Mouse (Mus musculus): ENCODE results near the gene Rtn4. TPM values are rescaled to one million over a fixed set of nuclear protein-coding genes. Genes with fewer than 3 reads are reported as not detected.

Rtn4 gene
- total and polyA plus RNA-seq, 3 experiments, result 95.8 to 224 (median 168) TPM

GRCm38 (mm10) chr11:29702721-29703120, 10.0 kb downstream of the Rtn4 start:
- in situ Hi-C loops (cut with MboI; ENCODE audit: low pct_ligation_motif_present, low pct_unique_long_range_greater_than_20kb, low sequenced_read_pairs) (loop anchor here (25.0 kb wide), 1 partner anchor 510 kb away; no protein-coding TSS in a partner anchor), dilution Hi-C loops (cut with MboI; ENCODE audit: extremely low pct_ligation_motif_present, extremely low pct_unique_long_range_greater_than_20kb, low sequenced_read_pairs) (no loop called here)
- Histone ChIP-seq H3K27ac (ENCODE audit: insufficient read depth, low read depth) (no peak overlapping the region), H3K4me2 (ENCODE audit: insufficient read depth, low read depth, poor library complexity, severe bottlenecking) (no peak overlapping the region), H3K9ac (ENCODE audit: insufficient read depth, low read depth) (no peak overlapping the region), H3K27me3 (replicated peaks) (no peaks in the 10 kb centered on the region), H3K79me2 (replicated peaks; ENCODE audit: control insufficient read depth, extremely low read depth, insufficient read depth, poor library complexity, severe bottlenecking) (peaks cover 48% of the 10 kb centered on the region), H3K9me3 (replicated peaks; ENCODE audit: low read length) (no peaks in the 10 kb centered on the region), H3K36me3 (replicated peaks in 1 of 2; ENCODE audit: control insufficient read depth in 1 of 2, insufficient read depth in 1 of 2, low read length in 1 of 2) (peaks cover 12 to 46% of the 10 kb centered on the region in 2 experiments), H3K4me3 (replicated peaks in 1 of 3; ENCODE audit: low read depth in 2 of 3, low read length in 2 of 3, poor library complexity in 1 of 3) (no peak overlapping the region), H3K4me1 (ENCODE audit: control insufficient read depth in 1 of 2, insufficient read depth in 2 of 2) (peaks cover 7 to 76% of the 10 kb centered on the region in 2 experiments; a peak in 3 of 4 replicates)
- no peak for TF ChIP-seq NELFE (IDR thresholded peaks at IDR 0.05; ENCODE audit: low read depth, low read length)
- TF ChIP-seq MXI1 (IDR thresholded peaks at IDR 0.05; ENCODE audit: low read depth, low read length), result no peak
- no peak for TF ChIP-seq UBTF (IDR thresholded peaks at IDR 0.05; ENCODE audit: low read depth, low read length)
- TF ChIP-seq ETS1 (conservative IDR thresholded peaks at IDR 0.05; ENCODE audit: low read depth, low read length), result no peak
- TF ChIP-seq MAZ (IDR thresholded peaks at IDR 0.05; ENCODE audit: low read depth, low read length), result no peak
- TF ChIP-seq SMC3 (IDR thresholded peaks at IDR 0.05; ENCODE audit: low read depth, low read length), result no peak
- TF ChIP-seq E2F4 (IDR thresholded peaks at IDR 0.05; ENCODE audit: insufficient replicate concordance, low read depth, low read length), result no peak
- TF ChIP-seq NRF1 (IDR thresholded peaks at IDR 0.05; ENCODE audit: low read depth, low read length), result no peak
- DNase-seq (ENCODE audit: extremely low read depth), result no peak

- Histone ChIP-seq H3K4me1 (ENCODE audit: control insufficient read depth in 1 of 2, insufficient read depth in 2 of 2) (peaks cover 7 to 67% of the 10 kb centered on the region in 2 experiments; a peak in 3 of 4 replicates), H3K79me2 (replicated peaks; ENCODE audit: control insufficient read depth, extremely low read depth, insufficient read depth, poor library complexity, severe bottlenecking) (peaks cover 35% of the 10 kb centered on the region), H3K4me2 (ENCODE audit: insufficient read depth, low read depth, poor library complexity, severe bottlenecking) (peak overlapping the region; percentile 22; the same call in 1 of the 2 replicates), H3K9ac (ENCODE audit: insufficient read depth, low read depth) (no peak overlapping the region), H3K27me3 (replicated peaks) (no peaks in the 10 kb centered on the region), H3K36me3 (replicated peaks in 1 of 2; ENCODE audit: control insufficient read depth in 1 of 2, insufficient read depth in 1 of 2, low read length in 1 of 2) (peaks cover 19 to 60% of the 10 kb centered on the region in 2 experiments), H3K9me3 (replicated peaks; ENCODE audit: low read length) (no peaks in the 10 kb centered on the region), H3K27ac (ENCODE audit: insufficient read depth, low read depth) (no peak overlapping the region), H3K4me3 (replicated peaks in 1 of 3; ENCODE audit: low read depth in 2 of 3, low read length in 2 of 3, poor library complexity in 1 of 3) (no peak overlapping the region)
- TF ChIP-seq E2F4 (IDR thresholded peaks at IDR 0.05; ENCODE audit: insufficient replicate concordance, low read depth, low read length) (no peak; the same call in 1 of the 2 replicates), EP300 (IDR thresholded peaks at IDR 0.05; ENCODE audit: low read length) (peak; percentile 80), JUN (IDR thresholded peaks at IDR 0.05; ENCODE audit: insufficient read depth, low read depth, low read length) (peak; percentile 36), MAFK (IDR thresholded peaks at IDR 0.05; ENCODE audit: insufficient replicate concordance, low read length) (peak; percentile 63; the same call in 1 of the 2 replicates), IRF4 (IDR thresholded peaks at IDR 0.05; ENCODE audit: low read depth, low read length) (peak; percentile 31; the same call in 1 of the 2 replicates), MYC (IDR thresholded peaks at IDR 0.05; ENCODE audit: low read depth, low read length) (0 out of 2 replicates have a peak, but pooled peaks have one; percentile 36), ZC3H11A (IDR thresholded peaks at IDR 0.05; ENCODE audit: low read depth, low read length) (no peak), ELF1 (IDR thresholded peaks at IDR 0.05; ENCODE audit: low read depth, low read length) (peak; percentile 17; the same call in 1 of the 2 replicates)
- dilution Hi-C loops (cut with MboI; ENCODE audit: extremely low pct_ligation_motif_present, extremely low pct_unique_long_range_greater_than_20kb, low sequenced_read_pairs), result no loop called here
- DNase-seq (ENCODE audit: extremely low read depth), result peak; percentile 70
- in situ Hi-C loops (cut with MboI; ENCODE audit: low pct_ligation_motif_present, low pct_unique_long_range_greater_than_20kb, low sequenced_read_pairs), result loop anchor here (25.0 kb wide), 1 partner anchor 507 kb away; no protein-coding TSS in a partner anchor
Measured at GRCm38 (mm10) chr11:29705263-29705662, 12.5 kb downstream of the Rtn4 start.
